Mouse (Mus musculus) induced T-regulatory cell, adult 2 months (primary cell): ENCODE data around the gene Pappa2.

Experiments
- DNase-seq: peaks from one replicate; pipeline ENCODE4 v3.0.0-alpha.2; 2012; ENCODE audit warnings: low read depth

Pappa2 gene

GRCm38 (mm10) chr1:158980390-158980789 is at the start of gene Pappa2:
TSS of gene Pappa2 (minus strand) at chr1:158980490.
- no peak for DNase-seq

GRCm38 (mm10) chr1:159029106-159029505 is 48.8 kb upstream of the Pappa2 start:
- no peak for DNase-seq

- DNase-seq = no peak
These were observed 34.8 kb upstream of the Pappa2 start for GRCm38 (mm10) chr1:159014940-159015660.

- no peak for DNase-seq
These were observed 6.8 kb upstream of the Pappa2 start for GRCm38 (mm10) chr1:158987042-158987441.

GRCm38 (mm10) chr1:158962340-158962739 is 17.9 kb downstream of the Pappa2 start:
- DNase-seq = no peak

GRCm38 (mm10) chr1:158960984-158961383 is 19.3 kb downstream of the Pappa2 start:
- no peak for DNase-seq

GRCm38 (mm10) chr1:158960549-158960948 is 19.7 kb downstream of the Pappa2 start:
- DNase-seq = no peak

- DNase-seq = no peak
These were observed 23.9 kb downstream of the Pappa2 start for GRCm38 (mm10) chr1:158956361-158956760.

GRCm38 (mm10) chr1:158954785-158955184 is 25.5 kb downstream of the Pappa2 start:
- no peak for DNase-seq

GRCm38 (mm10) chr1:158953479-158954207 is 26.6 kb downstream of the Pappa2 start:
- peak; percentile 57 for DNase-seq

GRCm38 (mm10) chr1:158949041-158949440 is 31.2 kb downstream of the Pappa2 start:
- DNase-seq = no peak

GRCm38 (mm10) chr1:158947981-158948735 is 32.1 kb downstream of the Pappa2 start:
- no peak for DNase-seq

- no peak for DNase-seq
These were observed 35.4 kb downstream of the Pappa2 start for GRCm38 (mm10) chr1:158944936-158945335.

GRCm38 (mm10) chr1:158942864-158943263 is 37.4 kb downstream of the Pappa2 start:
- no peak for DNase-seq

- no peak for DNase-seq
These were observed 39.3 kb downstream of the Pappa2 start for GRCm38 (mm10) chr1:158940966-158941365.

- no peak for DNase-seq
These were observed 45.8 kb downstream of the Pappa2 start for GRCm38 (mm10) chr1:158934447-158934846.

- DNase-seq = no peak
These were observed 49.0 kb downstream of the Pappa2 start for GRCm38 (mm10) chr1:158931202-158931827.

GRCm38 (mm10) chr1:158929369-158929768 is 50.9 kb downstream of the Pappa2 start:
- DNase-seq = no peak

- no peak for DNase-seq
These were observed 59.8 kb downstream of the Pappa2 start for GRCm38 (mm10) chr1:158920451-158920850.

- no peak for DNase-seq
These were observed 61.4 kb downstream of the Pappa2 start for GRCm38 (mm10) chr1:158918890-158919289.

GRCm38 (mm10) chr1:158917067-158917466 is 63.2 kb downstream of the Pappa2 start:
- no peak for DNase-seq

- DNase-seq = no peak
These were observed 64.7 kb downstream of the Pappa2 start for GRCm38 (mm10) chr1:158915592-158915991.
